Mouse (Mus musculus) heart, postnatal 0 days (tissue): ENCODE data around the gene Tor2a.

Experiments used
- CTCF ChIP-seq: IDR thresholded peaks from 2 replicates; pipeline ENCODE4 v1.5.1; 2016; ENCODE audit warnings: antibody characterized with exemption, control low read depth, low read depth
- EP300 ChIP-seq: IDR thresholded peaks from 2 replicates; pipeline ENCODE4 v1.6.1; 2016; ENCODE audit warnings: antibody characterized with exemption, low read depth

- TF ChIP-seq CTCF, result no peak
- no peak for TF ChIP-seq EP300
Measured at GRCm38 (mm10) chr2:32763353-32763752, 6.3 kb downstream of the Tor2a start.
